In the genomic region with DNA sequence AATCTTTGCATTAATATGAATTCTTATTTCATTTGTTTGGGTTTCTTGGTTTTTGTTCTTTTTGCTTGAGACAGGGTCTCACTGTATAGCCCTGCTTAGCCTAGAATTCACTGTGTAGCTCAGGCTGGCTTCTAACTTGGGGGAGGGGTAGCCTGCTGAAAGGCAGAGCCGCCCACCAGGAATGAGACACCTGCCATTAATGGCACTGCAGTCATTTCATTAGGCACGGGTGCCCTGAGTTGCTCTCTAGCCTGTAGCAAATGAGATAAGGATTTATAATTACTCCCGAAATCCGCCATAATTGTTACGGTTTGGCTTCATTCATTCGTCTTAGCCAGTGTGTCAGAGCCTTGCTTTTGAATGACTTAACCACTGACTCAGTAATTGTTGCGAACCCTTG, we compare ENCODE assay signal across 9 mouse cellular contexts. TPM values are rescaled to one million over a fixed set of nuclear protein-coding genes. Genes with fewer than 3 reads are reported as not detected.
DNase-seq lines count a peak whose midpoint lies in the region; ATAC-seq and TF ChIP-seq lines count a peak whose summit lies in the region.
"Had no signal": no experiment of that assay in that cellular context is flagged by ENCODE, and none has a peak within 500 bp of the region (broad histone marks: within the 10 kb centered on the region; RNA-seq: fewer than 3 reads in every experiment).

No protein-coding gene starts in this region.

- 0 out of 2 replicates have a peak overlapping the region, but pooled peaks have one; percentile 8 for H3K27ac ChIP-seq in neural tube, embryonic 11.5 days (ENCODE audit: low read depth, low read length)
- H3K27ac ChIP-seq in limb, embryonic 14.5 days (replicated peaks; ENCODE audit: low read depth, low read length) = no peak overlapping the region
- no peak overlapping the region for H3K27ac ChIP-seq in stomach, embryonic 15.5 days

- 74% methylated on average over 7 of the region's 7 CpGs for WGBS in neural tube, embryonic 11.5 days
- WGBS in limb, embryonic 14.5 days = 66% methylated on average over 7 of the region's 7 CpGs
- 76% methylated on average over 7 of the region's 7 CpGs for WGBS in stomach, embryonic 15.5 days

- H3K9me3 ChIP-seq in neural tube, embryonic 11.5 days (ENCODE audit: control insufficient read depth, low read length) = no peaks in the 10 kb centered on the region
- H3K9me3 ChIP-seq in limb, embryonic 14.5 days (ENCODE audit: control insufficient read depth, low read length) = no peaks in the 10 kb centered on the region
- no peaks in the 10 kb centered on the region for H3K9me3 ChIP-seq in stomach, embryonic 15.5 days

- no peak for TF ChIP-seq POLR2A in limb, embryonic 14.5 days (IDR thresholded peaks at IDR 0.05; ENCODE audit: borderline replicate concordance, extremely low read depth, insufficient read depth, insufficient read length)

- peak overlapping the region; percentile 99 for H3K4me3 ChIP-seq in neural tube, embryonic 11.5 days (ENCODE audit: low read depth, low read length)
- no peak overlapping the region for H3K4me3 ChIP-seq in limb, embryonic 14.5 days (replicated peaks; ENCODE audit: low read length)
- peak overlapping the region; percentile 99 for H3K4me3 ChIP-seq in stomach, embryonic 15.5 days (replicated peaks)

- H3K4me2 ChIP-seq in neural tube, embryonic 11.5 days (ENCODE audit: low read depth) = peak overlapping the region; percentile 87
- H3K4me2 ChIP-seq in limb, embryonic 14.5 days (replicated peaks; ENCODE audit: low read depth, low read length, severe bottlenecking) = peak overlapping the region; percentile 95
- peak overlapping the region; percentile 88 for H3K4me2 ChIP-seq in stomach, embryonic 15.5 days

- no peaks in the 10 kb centered on the region for H3K36me3 ChIP-seq in neural tube, embryonic 11.5 days (ENCODE audit: control insufficient read depth, insufficient read depth, low read length)
- no peaks in the 10 kb centered on the region for H3K36me3 ChIP-seq in limb, embryonic 14.5 days (ENCODE audit: control insufficient read depth, insufficient read depth, low read length)
- H3K36me3 ChIP-seq in stomach, embryonic 15.5 days = no peaks in the 10 kb centered on the region

- peaks cover 20% of the 10 kb centered on the region for H3K4me1 ChIP-seq in neural tube, embryonic 11.5 days (ENCODE audit: control insufficient read depth, insufficient read depth, low read length)
- H3K4me1 ChIP-seq in limb, embryonic 14.5 days (ENCODE audit: control insufficient read depth, insufficient read depth, low read length) = peaks cover 6% of the 10 kb centered on the region; the same call in 1 of the 2 replicates
- peaks cover 10% of the 10 kb centered on the region for H3K4me1 ChIP-seq in stomach, embryonic 15.5 days

- peak; percentile 44 to 55 for DNase-seq in cerebellum, postnatal 10 days
- no peak for DNase-seq in cerebellum, adult 18-20 months
- DNase-seq in neural tube, embryonic 11.5 days (ENCODE audit: low spot score) = no peak
- no peak for DNase-seq in neural tube, embryonic 10.5 days (ENCODE audit: extremely low spot score, low spot score)
- no peak for DNase-seq in limb, embryonic 14.5 days (ENCODE audit: low spot score)
- no peak for DNase-seq in adrenal gland, postnatal 25 days
- DNase-seq in layer of hippocampus, postnatal 14 days (ENCODE audit: low spot score in 2 of 2) = no peak
- DNase-seq: kidney, adult 9 months had no signal

- H3K27me3 ChIP-seq in neural tube, embryonic 11.5 days (ENCODE audit: control insufficient read depth, insufficient read depth, low read length) = no peaks in the 10 kb centered on the region
- H3K27me3 ChIP-seq in limb, embryonic 14.5 days (ENCODE audit: control insufficient read depth, insufficient read depth, low read length) = no peaks in the 10 kb centered on the region
- H3K27me3 ChIP-seq in stomach, embryonic 15.5 days (replicated peaks) = no peaks in the 10 kb centered on the region

- no peak overlapping the region for H3K9ac ChIP-seq in neural tube, embryonic 11.5 days (ENCODE audit: low read length)
- no peak overlapping the region for H3K9ac ChIP-seq in limb, embryonic 14.5 days (ENCODE audit: low read depth, low read length, severe bottlenecking)
- no peak overlapping the region for H3K9ac ChIP-seq in stomach, embryonic 15.5 days

- ATAC-seq in neural tube, embryonic 11.5 days (ENCODE audit: insufficient read depth, low FRiP score, low TSS enrichment) = no peak
- no peak for ATAC-seq in limb, embryonic 14.5 days (ENCODE audit: low FRiP score, low read depth)
- ATAC-seq in stomach, embryonic 15.5 days (ENCODE audit: insufficient read depth, low FRiP score, low read depth) = no peak

RNA-seq across cellular contexts. Expression of a gene that starts 0.9 kb away (rescaled TPM):
- polyA plus RNA-seq in neural tube, embryonic 11.5 days (2014; fragmentation: Nextera tagmentation; extraction: Ambion mirVana) = 35.1 and 46.9 TPM in 2 replicates
- polyA plus RNA-seq in limb, embryonic 14.5 days (2012; rRNA removed) = 64.2 and 66.4 TPM in 2 replicates
- polyA plus RNA-seq in limb, embryonic 14.5 days (2014; fragmentation: Nextera tagmentation; extraction: Ambion mirVana) = 41.6 and 44.3 TPM in 2 replicates
- 36.7 and 39.8 TPM in 2 replicates for polyA plus RNA-seq in stomach, embryonic 15.5 days (2015; fragmentation: Nextera tagmentation; extraction: Ambion mirVana)
- 50.4 and 52.3 TPM in 2 replicates for total RNA-seq in adrenal gland, postnatal 25 days (2021)
- 10 to 100 TPM; 41.1 to 48.5 TPM for total RNA-seq in layer of hippocampus, postnatal 14 days (2021)

RNA-seq across cellular contexts. Expression of a gene that starts 1.7 kb away (rescaled TPM):
- polyA plus RNA-seq in neural tube, embryonic 11.5 days (2014; fragmentation: Nextera tagmentation; extraction: Ambion mirVana) = 75.4 and 88.6 TPM in 2 replicates
- polyA plus RNA-seq in limb, embryonic 14.5 days (2012; rRNA removed) = 48.6 and 51.6 TPM in 2 replicates
- polyA plus RNA-seq in limb, embryonic 14.5 days (2014; fragmentation: Nextera tagmentation; extraction: Ambion mirVana) = 65.3 and 67.6 TPM in 2 replicates
- 48.9 and 49.0 TPM in 2 replicates for polyA plus RNA-seq in stomach, embryonic 15.5 days (2015; fragmentation: Nextera tagmentation; extraction: Ambion mirVana)
- total RNA-seq in adrenal gland, postnatal 25 days (2021) = 74.6 and 93.8 TPM in 2 replicates
- 10 to 100 TPM; 41.7 to 42.3 TPM for total RNA-seq in layer of hippocampus, postnatal 14 days (2021)

RNA-seq across cellular contexts. Expression of a gene that starts 47.1 kb away (rescaled TPM):
- polyA plus RNA-seq in neural tube, embryonic 11.5 days (2014; fragmentation: Nextera tagmentation; extraction: Ambion mirVana) = 162 TPM in 2 replicates
- 76.7 and 80.3 TPM in 2 replicates for polyA plus RNA-seq in limb, embryonic 14.5 days (2012; rRNA removed)
- 95.9 and 98.3 TPM in 2 replicates for polyA plus RNA-seq in limb, embryonic 14.5 days (2014; fragmentation: Nextera tagmentation; extraction: Ambion mirVana)
- 78.6 and 82.0 TPM in 2 replicates for polyA plus RNA-seq in stomach, embryonic 15.5 days (2015; fragmentation: Nextera tagmentation; extraction: Ambion mirVana)
- total RNA-seq in adrenal gland, postnatal 25 days (2021) = 35.7 and 47.5 TPM in 2 replicates
- 100 to 1,000 TPM; 148 to 161 TPM for total RNA-seq in layer of hippocampus, postnatal 14 days (2021)

Comparison
In these comparisons a context has a peak if more than half of its experiments do, and no peak if none do; other contexts are left out.
1. DNase-seq: peak in cerebellum, postnatal 10 days (2 of 2); none in cerebellum, adult 18-20 months (0 of 2), neural tube, embryonic 11.5 days (single experiment), neural tube, embryonic 10.5 days (single experiment), limb, embryonic 14.5 days (single experiment), adrenal gland, postnatal 25 days (single experiment) and layer of hippocampus, postnatal 14 days (0 of 2).
2. Peak in every context shown above with its lines, with median percentiles within 50 percentile points of each other: H3K4me2 ChIP-seq.